Mouse (Mus musculus): Measurements from ENCODE around the gene Hspb11. TPM values are rescaled to one million over a fixed set of nuclear protein-coding genes. Genes with fewer than 3 reads are reported as not detected.
A peak's percentile ranks its signal among the peaks of the same experiment; 100 is the strongest.

Hspb11 gene
- polyA plus RNA-seq, 1 experiment from 2014 or later = 40.6 TPM

DNA sequence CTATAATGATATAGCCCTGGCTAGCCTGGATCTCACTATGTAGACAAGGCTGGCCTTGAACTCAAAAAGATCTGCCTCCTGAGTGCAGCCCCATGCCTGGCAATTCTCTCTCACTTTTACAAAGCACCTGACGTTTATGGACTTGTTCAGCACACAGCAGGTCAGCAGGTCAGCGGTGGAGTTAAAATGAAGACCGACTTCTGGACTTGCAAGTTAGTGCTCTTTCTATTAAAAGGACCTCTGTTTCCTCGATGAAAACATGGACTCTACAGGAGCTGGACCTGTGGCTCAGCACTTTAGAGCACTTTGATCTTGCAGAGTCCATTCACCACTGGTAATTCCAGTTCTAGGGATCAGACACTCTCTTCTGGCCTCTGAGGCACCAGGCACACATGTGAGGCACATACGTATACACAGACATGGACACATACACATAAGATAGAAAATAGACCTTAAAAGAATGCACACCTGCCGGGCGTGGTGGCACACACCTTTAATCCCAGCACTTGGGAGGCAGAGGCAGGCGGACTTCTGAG is 44.7 kb downstream of the Hspb11 start:
- Histone ChIP-seq H3K27me3 (replicated peaks) (no peaks in the 10 kb centered on the region), H3K36me3 (no peaks in the 10 kb centered on the region), H3K9ac (replicated peaks) (no peak overlapping the region), H3K4me1 (no peaks in the 10 kb centered on the region), H3K27ac (replicated peaks) (no peak overlapping the region), H3K4me3 (replicated peaks) (no peak overlapping the region), H3K4me2 (no peak overlapping the region), H3K9me3 (replicated peaks) (no peaks in the 10 kb centered on the region)
- no peak for ATAC-seq (ENCODE audit: low FRiP score)
- WGBS = 86% methylated on average over 8 of the region's 8 CpGs

DNA sequence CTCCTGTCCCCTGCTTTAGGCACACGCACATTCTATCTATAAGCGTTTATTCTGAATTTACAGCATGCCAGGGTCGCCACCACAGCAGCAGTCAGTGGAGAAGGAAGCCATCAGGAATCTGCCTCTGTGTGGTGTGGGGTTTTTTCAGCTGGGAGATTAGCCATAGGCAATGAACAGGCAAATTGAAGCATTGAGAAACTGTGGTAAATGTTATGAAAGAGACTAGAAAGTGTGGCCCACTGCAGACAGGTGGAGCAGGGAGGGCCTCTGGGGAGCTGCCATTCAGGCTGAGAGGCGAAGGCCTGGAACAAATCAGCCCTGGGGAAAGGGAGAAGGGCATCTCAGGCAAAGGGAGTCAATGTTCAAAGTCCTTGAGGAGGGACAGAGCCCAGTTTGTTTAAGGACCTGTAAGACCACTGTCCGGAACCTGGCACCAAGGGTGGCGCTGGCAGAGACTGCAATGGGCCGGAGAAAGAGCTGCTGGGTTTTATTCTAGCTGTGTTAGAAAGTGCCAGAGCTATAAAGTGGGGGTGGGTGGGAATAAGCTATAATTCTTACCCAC is 46.5 kb downstream of the Hspb11 start:
- no peaks in the 10 kb centered on the region for H3K9me3 ChIP-seq (replicated peaks)
- H3K36me3 ChIP-seq = no peaks in the 10 kb centered on the region
- H3K4me3 ChIP-seq (replicated peaks) = no peak overlapping the region
- no peak for ATAC-seq (ENCODE audit: low FRiP score)
- no peak overlapping the region for H3K9ac ChIP-seq (replicated peaks)
- H3K4me1 ChIP-seq = no peaks in the 10 kb centered on the region
- H3K27me3 ChIP-seq (replicated peaks) = no peaks in the 10 kb centered on the region
- H3K4me2 ChIP-seq = no peak overlapping the region
- WGBS = 87% methylated on average over 7 of the region's 7 CpGs
- no peak overlapping the region for H3K27ac ChIP-seq (replicated peaks)

DNA sequence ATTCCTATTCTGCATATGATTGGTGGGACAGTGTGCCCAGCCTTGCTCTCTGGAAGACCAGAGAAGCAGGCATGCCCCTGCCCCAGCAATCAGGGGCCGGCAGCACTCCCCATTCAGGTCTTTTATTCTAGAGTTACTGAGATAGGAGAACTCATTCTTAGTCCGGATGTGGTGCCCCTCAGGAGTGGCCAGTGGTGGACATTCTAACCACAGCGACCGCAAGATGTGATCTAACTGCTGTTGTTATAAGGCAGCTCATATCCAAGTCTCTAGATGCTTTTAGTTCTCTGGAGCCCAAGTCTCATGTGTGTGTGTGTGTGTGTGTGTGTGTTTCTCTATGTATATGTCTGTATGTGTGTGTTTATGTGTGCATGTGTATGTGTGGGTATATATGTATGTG is 47.0 kb downstream of the Hspb11 start:
- Histone ChIP-seq H3K36me3 (no peaks in the 10 kb centered on the region), H3K4me3 (replicated peaks) (no peak overlapping the region), H3K4me2 (no peak overlapping the region), H3K27me3 (replicated peaks) (no peaks in the 10 kb centered on the region), H3K9me3 (replicated peaks) (no peaks in the 10 kb centered on the region), H3K9ac (replicated peaks) (no peak overlapping the region), H3K27ac (replicated peaks) (no peak overlapping the region), H3K4me1 (no peaks in the 10 kb centered on the region)
- WGBS = 79% methylated on average over 4 of the region's 4 CpGs
- no peak for ATAC-seq (ENCODE audit: low FRiP score)

DNA sequence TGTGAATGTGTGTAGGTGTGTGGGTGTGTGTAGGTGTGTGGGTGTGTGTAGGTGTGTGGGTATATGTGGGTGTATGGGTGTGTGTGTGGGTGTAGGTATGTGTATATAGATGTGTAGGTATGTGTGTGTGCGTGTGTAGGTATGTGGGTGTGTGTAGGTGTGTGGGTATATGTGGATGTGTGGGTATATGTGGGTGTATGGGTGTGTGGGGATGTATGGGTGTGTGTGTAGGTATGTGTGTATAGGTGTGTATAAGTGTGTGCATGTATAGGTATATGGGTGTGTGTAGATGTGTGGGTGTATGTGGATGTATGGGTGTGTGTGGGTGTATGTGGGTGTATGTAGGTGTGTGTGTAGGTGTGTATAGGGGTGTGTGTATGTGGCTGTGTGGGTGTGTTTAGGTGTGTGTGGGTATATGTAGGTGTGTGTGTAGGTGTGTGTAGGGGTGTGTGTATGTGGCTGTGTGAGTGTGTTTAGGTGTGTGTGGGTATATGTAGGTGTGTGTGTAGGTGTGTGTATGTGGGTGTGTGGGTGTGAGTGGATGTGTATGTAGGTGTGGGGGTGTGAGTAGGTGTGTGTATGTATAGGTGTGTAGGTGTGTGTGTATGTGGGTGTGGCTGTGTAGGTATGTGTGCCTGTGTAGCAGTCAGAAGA is 47.6 kb downstream of the Hspb11 start:
- Histone ChIP-seq H3K36me3 (no peaks in the 10 kb centered on the region), H3K9me3 (replicated peaks) (no peaks in the 10 kb centered on the region), H3K4me2 (no peak overlapping the region), H3K4me1 (no peaks in the 10 kb centered on the region), H3K4me3 (replicated peaks) (no peak overlapping the region), H3K9ac (replicated peaks) (no peak overlapping the region), H3K27ac (replicated peaks) (no peak overlapping the region), H3K27me3 (replicated peaks) (no peaks in the 10 kb centered on the region)
- no peak for ATAC-seq (ENCODE audit: low FRiP score)
- 97% methylated on average over 1 of the region's 1 CpGs for WGBS

DNA sequence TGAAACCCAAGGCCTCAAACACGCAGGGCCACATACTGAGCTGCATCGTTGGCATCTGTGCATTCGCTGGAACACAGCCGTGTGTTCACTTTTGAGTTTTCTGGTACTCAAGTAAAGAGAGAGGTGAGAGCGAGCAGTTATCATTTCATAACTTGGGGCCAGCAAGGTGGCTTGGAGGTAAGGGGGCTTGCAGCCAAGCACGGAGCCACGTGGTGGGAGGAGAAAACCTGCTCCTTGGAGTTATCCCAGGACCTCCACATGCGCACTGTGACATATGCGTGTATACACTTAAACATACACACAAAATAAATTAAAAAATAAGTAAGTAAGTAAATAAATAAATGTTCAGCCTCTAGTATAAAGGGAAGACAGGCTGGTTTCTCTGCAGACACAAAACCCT is 48.8 kb downstream of the Hspb11 start:
- no peak for ATAC-seq (ENCODE audit: low FRiP score)
- Histone ChIP-seq H3K4me2 (no peak overlapping the region), H3K36me3 (no peaks in the 10 kb centered on the region), H3K4me1 (no peaks in the 10 kb centered on the region), H3K27ac (replicated peaks) (no peak overlapping the region), H3K27me3 (replicated peaks) (no peaks in the 10 kb centered on the region), H3K9me3 (replicated peaks) (no peaks in the 10 kb centered on the region), H3K4me3 (replicated peaks) (no peak overlapping the region), H3K9ac (replicated peaks) (no peak overlapping the region)
- 89% methylated on average over 9 of the region's 9 CpGs for WGBS

DNA sequence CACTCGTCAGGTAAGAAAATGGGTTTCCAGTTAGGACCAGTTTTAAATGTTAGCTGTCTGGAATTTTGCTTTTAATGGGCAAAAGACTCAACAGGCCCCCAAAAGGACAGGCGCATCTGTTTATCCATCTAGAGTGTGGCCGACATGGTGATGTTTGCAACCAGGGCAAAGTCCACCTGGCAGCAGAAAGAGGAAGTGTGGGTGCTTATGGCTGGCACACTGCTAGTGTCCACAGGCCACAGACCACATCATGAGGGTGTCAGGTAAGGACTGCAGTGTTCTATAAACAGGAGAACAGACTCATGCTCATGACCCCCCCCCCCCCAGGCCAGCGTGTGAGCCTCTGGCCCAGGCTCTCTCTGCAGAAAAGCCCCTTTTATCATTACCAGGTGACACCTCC is 49.4 kb downstream of the Hspb11 start:
- H3K4me1 ChIP-seq = no peaks in the 10 kb centered on the region
- H3K27ac ChIP-seq (replicated peaks) = no peak overlapping the region
- no peaks in the 10 kb centered on the region for H3K9me3 ChIP-seq (replicated peaks)
- no peaks in the 10 kb centered on the region for H3K27me3 ChIP-seq (replicated peaks)
- no peak overlapping the region for H3K4me3 ChIP-seq (replicated peaks)
- no peak overlapping the region for H3K4me2 ChIP-seq
- no peak overlapping the region for H3K9ac ChIP-seq (replicated peaks)
- H3K36me3 ChIP-seq = no peaks in the 10 kb centered on the region
- no peak for ATAC-seq (ENCODE audit: low FRiP score)
- 82% methylated on average over 4 of the region's 4 CpGs for WGBS

DNA sequence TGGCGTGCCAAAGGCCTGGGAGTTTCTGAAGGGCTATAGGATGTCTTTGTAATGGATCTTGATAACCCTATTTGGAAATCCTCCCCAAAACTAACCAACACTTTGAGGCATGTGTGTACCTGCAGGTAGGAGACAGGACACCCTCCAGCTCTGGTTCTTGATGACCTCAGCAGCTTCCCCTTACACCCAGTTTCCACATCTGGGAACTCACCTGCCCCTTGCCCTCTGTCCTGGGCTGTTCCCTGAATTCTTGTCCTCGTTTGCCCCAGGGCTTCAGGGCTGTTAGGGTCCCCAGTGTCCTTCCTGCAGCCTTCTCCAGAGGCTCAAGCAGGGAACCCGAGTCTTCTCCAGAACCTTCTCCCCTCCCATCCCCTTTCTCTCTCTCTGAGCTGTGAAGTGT is 50.1 kb downstream of the Hspb11 start:
- Histone ChIP-seq H3K4me2 (no peak overlapping the region), H3K9me3 (replicated peaks) (no peaks in the 10 kb centered on the region), H3K4me3 (replicated peaks) (no peak overlapping the region), H3K36me3 (no peaks in the 10 kb centered on the region), H3K9ac (replicated peaks) (no peak overlapping the region), H3K27ac (replicated peaks) (no peak overlapping the region), H3K4me1 (no peaks in the 10 kb centered on the region), H3K27me3 (replicated peaks) (no peaks in the 10 kb centered on the region)
- no peak for ATAC-seq (ENCODE audit: low FRiP score)
- 60% methylated on average over 3 of the region's 3 CpGs for WGBS

DNA sequence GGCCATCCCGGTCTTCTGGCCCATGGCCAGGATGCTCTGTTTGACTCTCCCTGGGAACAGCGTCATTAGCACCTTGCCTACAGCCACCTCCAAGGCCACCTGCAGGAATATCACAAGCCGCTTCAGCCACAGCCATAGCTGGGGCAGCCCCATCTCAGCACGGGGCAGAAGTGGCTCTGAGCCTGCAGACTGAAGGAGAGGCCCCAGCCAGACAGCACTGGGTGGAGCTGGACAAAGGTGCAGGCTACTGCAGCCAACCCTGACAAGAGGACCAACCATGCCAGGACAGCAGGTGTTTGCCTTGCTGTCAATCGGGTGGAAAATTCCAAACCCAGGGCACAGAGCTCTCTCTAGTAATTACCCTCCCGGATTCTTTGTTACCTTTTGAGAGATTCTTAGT is 53.6 kb downstream of the Hspb11 start, which contains the start of gene Dio1:
Dio1 (minus strand) TSS at position 204 of the 400 bp plus-strand sequence.
- no peaks in the 10 kb centered on the region for H3K27me3 ChIP-seq (replicated peaks)
- no peak within 1 kb of the TSS for H3K4me3 ChIP-seq (replicated peaks)
- ATAC-seq (ENCODE audit: low FRiP score) = no peak
- no peaks in the 10 kb centered on the region for H3K9me3 ChIP-seq (replicated peaks)
- H3K4me1 ChIP-seq = no peaks in the 10 kb centered on the region
- no peak within 1 kb of the TSS for H3K27ac ChIP-seq (replicated peaks)
- H3K4me2 ChIP-seq = no peak within 1 kb of the TSS
- no peak within 1 kb of the TSS for H3K9ac ChIP-seq (replicated peaks)
- no peaks in the 10 kb centered on the region for H3K36me3 ChIP-seq
- 66% methylated on average over 6 of the region's 6 CpGs for WGBS

DNA sequence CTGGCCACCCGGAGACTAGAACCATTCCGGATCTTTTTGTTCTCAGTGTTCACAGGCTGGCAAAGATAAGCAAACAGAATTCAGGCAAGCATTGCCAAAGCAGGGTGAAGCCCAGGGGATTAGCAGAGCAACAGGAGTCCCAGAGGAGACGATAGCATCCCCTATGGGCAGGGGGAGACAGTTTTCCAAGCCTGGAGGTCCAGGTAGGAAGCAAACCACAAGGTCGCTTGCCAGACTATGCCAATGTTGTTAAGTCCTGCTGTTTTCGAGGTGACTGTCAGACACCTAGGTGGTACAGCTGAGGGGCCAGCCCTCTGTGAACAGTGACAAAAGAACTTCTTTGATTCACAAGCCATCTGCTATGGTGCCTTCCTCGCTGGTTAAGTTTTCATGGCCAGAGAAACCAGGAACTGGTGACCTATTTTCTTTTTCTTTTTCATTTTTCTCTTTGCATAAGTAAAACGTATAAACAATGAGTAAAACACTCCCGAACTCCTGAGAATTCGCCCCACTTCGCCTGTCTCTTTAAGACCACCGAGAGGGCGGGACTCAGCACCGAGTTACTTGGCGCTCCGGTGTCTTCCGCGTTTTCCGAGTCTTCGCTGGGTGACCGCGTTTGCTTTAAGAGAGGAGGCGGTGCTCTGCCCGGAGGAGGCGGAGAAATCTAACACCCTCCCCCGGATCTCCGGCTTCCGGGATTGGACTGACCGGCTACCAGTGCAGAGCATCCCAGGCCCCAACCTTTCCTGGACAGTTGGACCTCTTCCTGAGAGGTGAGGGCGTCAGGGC is 60.5 kb downstream of the Hspb11 start, which contains the start of gene Yipf1:
Yipf1 (plus strand) TSS at position 674 of the 789 bp plus-strand sequence.
- WGBS = under 1% methylated on average over 29 of the region's 29 CpGs
- peak within 1 kb of the TSS; percentile 74 for H3K4me3 ChIP-seq (replicated peaks)
- H3K9ac ChIP-seq (replicated peaks) = peak within 1 kb of the TSS; percentile 67
- H3K4me1 ChIP-seq = peaks cover 19% of the 10 kb centered on the region
- H3K27ac ChIP-seq (replicated peaks) = peak within 1 kb of the TSS; percentile 76
- peaks cover 23% of the 10 kb centered on the region for H3K36me3 ChIP-seq
- no peaks in the 10 kb centered on the region for H3K9me3 ChIP-seq (replicated peaks)
- H3K4me2 ChIP-seq = peak within 1 kb of the TSS; percentile 78
- peak; percentile 93 for ATAC-seq (ENCODE audit: low FRiP score)
- no peaks in the 10 kb centered on the region for H3K27me3 ChIP-seq (replicated peaks)

DNA sequence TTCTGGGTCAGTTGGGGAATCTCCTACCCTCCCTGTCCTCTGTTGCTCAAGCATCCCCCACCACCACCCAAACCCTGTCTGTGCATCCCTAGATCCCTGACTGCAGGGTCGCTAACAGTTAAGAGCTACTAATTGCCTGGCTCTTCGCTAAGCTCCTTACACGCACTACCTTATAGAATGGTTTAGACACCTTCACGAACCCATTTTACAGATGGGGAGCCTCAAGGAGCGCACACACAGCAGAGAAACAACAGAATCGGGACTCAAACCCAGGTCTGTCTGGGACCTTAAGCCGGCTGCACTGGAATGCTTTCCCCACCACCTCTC is 61.0 kb downstream of the Hspb11 start:
- H3K4me1 ChIP-seq = peaks cover 19% of the 10 kb centered on the region
- 0 out of 2 replicates have a peak overlapping the region, but pooled peaks have one; percentile 58 for H3K27ac ChIP-seq (replicated peaks)
- no peaks in the 10 kb centered on the region for H3K9me3 ChIP-seq (replicated peaks)
- WGBS = 8% methylated on average over 7 of the region's 7 CpGs
- peak overlapping the region; percentile 74 for H3K4me3 ChIP-seq (replicated peaks)
- peak overlapping the region; percentile 67 for H3K9ac ChIP-seq (replicated peaks)
- peaks cover 28% of the 10 kb centered on the region for H3K36me3 ChIP-seq
- peak overlapping the region; percentile 78 for H3K4me2 ChIP-seq
- no peak for ATAC-seq (ENCODE audit: low FRiP score)
- H3K27me3 ChIP-seq (replicated peaks) = no peaks in the 10 kb centered on the region

DNA sequence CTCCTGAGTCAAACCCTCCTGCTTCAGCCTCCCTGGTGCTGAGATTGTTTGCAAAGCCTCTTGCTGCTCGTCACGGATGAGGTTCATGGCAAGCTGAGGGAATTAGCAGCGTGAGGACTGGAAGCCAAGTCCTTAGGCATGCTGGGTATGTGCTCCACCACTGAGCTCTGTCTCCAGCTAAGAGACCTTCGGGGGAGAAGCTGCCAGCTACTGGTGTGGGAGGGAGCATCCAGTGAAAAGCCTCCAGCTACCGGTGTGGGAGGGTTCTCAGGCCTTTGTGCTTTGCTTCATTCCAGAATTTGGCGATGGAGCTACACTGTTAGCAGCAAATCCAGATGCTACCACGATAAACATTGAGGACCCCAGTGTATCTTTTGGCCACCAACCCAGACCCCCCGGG is 65.3 kb downstream of the Hspb11 start:
- Histone ChIP-seq H3K4me3 (replicated peaks) (no peak overlapping the region), H3K4me1 (peaks cover 13% of the 10 kb centered on the region), H3K9ac (replicated peaks) (no peak overlapping the region), H3K27ac (replicated peaks) (no peak overlapping the region), H3K36me3 (peaks cover 62% of the 10 kb centered on the region), H3K9me3 (replicated peaks) (no peaks in the 10 kb centered on the region), H3K4me2 (no peak overlapping the region), H3K27me3 (replicated peaks) (no peaks in the 10 kb centered on the region)
- WGBS = 86% methylated on average over 8 of the region's 8 CpGs
- ATAC-seq (ENCODE audit: low FRiP score) = no peak

DNA sequence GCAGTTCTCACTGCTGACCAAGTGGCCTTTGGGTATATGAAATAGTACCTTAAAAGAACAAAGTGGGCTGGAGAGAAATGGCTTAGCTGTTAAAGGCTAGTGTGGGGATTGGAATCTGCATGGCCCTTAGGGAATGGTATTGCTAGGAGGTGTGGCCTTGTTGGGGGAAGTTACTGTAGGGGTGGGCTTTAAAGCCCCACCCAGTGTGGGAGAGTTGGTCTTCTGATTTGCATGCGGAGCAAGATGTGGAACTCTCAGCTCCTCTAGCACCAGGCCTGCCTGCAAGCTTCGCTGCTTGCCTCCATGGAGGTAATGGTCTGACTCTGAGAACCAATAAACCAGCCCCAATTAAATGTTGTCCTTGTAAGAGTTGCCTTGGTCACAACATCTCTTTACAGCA is 67.6 kb downstream of the Hspb11 start:
- Histone ChIP-seq H3K36me3 (peaks cover 75% of the 10 kb centered on the region), H3K9ac (replicated peaks) (no peak overlapping the region), H3K4me3 (replicated peaks) (no peak overlapping the region), H3K27ac (replicated peaks) (no peak overlapping the region), H3K4me2 (no peak overlapping the region), H3K9me3 (replicated peaks) (no peaks in the 10 kb centered on the region), H3K27me3 (replicated peaks) (no peaks in the 10 kb centered on the region), H3K4me1 (no peaks in the 10 kb centered on the region)
- WGBS = 80% methylated on average over 2 of the region's 2 CpGs
- ATAC-seq (ENCODE audit: low FRiP score) = no peak

All from neural tube, embryonic 15.5 days (tissue).